Mouse (Mus musculus) ovary, postnatal 14 days (tissue): ENCODE measurements around the gene Aip.
"Not testable (repeated sequence)": the region's sequence is repeated elsewhere in the genome, so short reads cannot be mapped to it uniquely, and the experiment has no call there.

ENCODE experiments used
- DNase-seq: peaks from one replicate; pipeline ENCODE4 v3.0.0; 2022; ENCODE audit warnings: low spot score

Aip gene

GRCm38 (mm10) chr19:4091383-4091782, 34.3 kb downstream of the Aip start:
- no peak for DNase-seq

- DNase-seq, result no peak
Measured at GRCm38 (mm10) chr19:4090446-4090845, 35.2 kb downstream of the Aip start.

GRCm38 (mm10) chr19:4089128-4089527, 36.5 kb downstream of the Aip start:
- no peak for DNase-seq

- no peak for DNase-seq
Measured at GRCm38 (mm10) chr19:4088146-4088545, 37.5 kb downstream of the Aip start.

- DNase-seq, result no peak
Measured at GRCm38 (mm10) chr19:4087090-4087489, 38.6 kb downstream of the Aip start.

- DNase-seq, result no peak
Measured at GRCm38 (mm10) chr19:4086156-4086555, 39.5 kb downstream of the Aip start.

GRCm38 (mm10) chr19:4084984-4085383, 40.7 kb downstream of the Aip start:
- DNase-seq, result no peak

- DNase-seq, result no peak
Measured at GRCm38 (mm10) chr19:4083826-4084225, 41.8 kb downstream of the Aip start.

- no peak for DNase-seq
Measured at GRCm38 (mm10) chr19:4083316-4083715, 42.3 kb downstream of the Aip start.

GRCm38 (mm10) chr19:4082219-4082965, 43.3 kb downstream of the Aip start:
- DNase-seq, result no peak

- DNase-seq, result no peak
Measured at GRCm38 (mm10) chr19:4081394-4081793, 44.3 kb downstream of the Aip start, which contains the start of gene Cabp2. Cabp2 (plus strand) TSS chr19:4081578.

- DNase-seq, result no peak
Measured at GRCm38 (mm10) chr19:4080511-4081009, 45.1 kb downstream of the Aip start.

GRCm38 (mm10) chr19:4079594-4079993, 46.1 kb downstream of the Aip start:
- no peak for DNase-seq

GRCm38 (mm10) chr19:4075531-4075930, 50.1 kb downstream of the Aip start:
- DNase-seq, result no peak

- no peak for DNase-seq
Measured at GRCm38 (mm10) chr19:4072706-4073424, 52.8 kb downstream of the Aip start.

- no peak for DNase-seq
Measured at GRCm38 (mm10) chr19:4071406-4071805, 54.3 kb downstream of the Aip start.

GRCm38 (mm10) chr19:4070756-4071155, 54.9 kb downstream of the Aip start:
- no peak for DNase-seq

GRCm38 (mm10) chr19:4070311-4070710, 55.3 kb downstream of the Aip start:
- no peak for DNase-seq

- no peak for DNase-seq
Measured at GRCm38 (mm10) chr19:4068717-4069410, 56.8 kb downstream of the Aip start.

- DNase-seq, result not testable (repeated sequence)
Measured at GRCm38 (mm10) chr19:4068242-4068641, 57.4 kb downstream of the Aip start.

GRCm38 (mm10) chr19:4066877-4067276, 58.8 kb downstream of the Aip start:
- no peak for DNase-seq

GRCm38 (mm10) chr19:4066280-4066679, 59.4 kb downstream of the Aip start:
- no peak for DNase-seq

GRCm38 (mm10) chr19:4064501-4064900, 61.2 kb downstream of the Aip start:
- not testable (repeated sequence) for DNase-seq
